Mouse (Mus musculus): ENCODE data around the gene Rhbdl1. TPM values are rescaled to one million over a fixed set of nuclear protein-coding genes. Genes with fewer than 3 reads are reported as not detected.

Rhbdl1 gene
- polyA plus RNA-seq, 1 experiment from 2014 or later: 1.4 TPM

DNA sequence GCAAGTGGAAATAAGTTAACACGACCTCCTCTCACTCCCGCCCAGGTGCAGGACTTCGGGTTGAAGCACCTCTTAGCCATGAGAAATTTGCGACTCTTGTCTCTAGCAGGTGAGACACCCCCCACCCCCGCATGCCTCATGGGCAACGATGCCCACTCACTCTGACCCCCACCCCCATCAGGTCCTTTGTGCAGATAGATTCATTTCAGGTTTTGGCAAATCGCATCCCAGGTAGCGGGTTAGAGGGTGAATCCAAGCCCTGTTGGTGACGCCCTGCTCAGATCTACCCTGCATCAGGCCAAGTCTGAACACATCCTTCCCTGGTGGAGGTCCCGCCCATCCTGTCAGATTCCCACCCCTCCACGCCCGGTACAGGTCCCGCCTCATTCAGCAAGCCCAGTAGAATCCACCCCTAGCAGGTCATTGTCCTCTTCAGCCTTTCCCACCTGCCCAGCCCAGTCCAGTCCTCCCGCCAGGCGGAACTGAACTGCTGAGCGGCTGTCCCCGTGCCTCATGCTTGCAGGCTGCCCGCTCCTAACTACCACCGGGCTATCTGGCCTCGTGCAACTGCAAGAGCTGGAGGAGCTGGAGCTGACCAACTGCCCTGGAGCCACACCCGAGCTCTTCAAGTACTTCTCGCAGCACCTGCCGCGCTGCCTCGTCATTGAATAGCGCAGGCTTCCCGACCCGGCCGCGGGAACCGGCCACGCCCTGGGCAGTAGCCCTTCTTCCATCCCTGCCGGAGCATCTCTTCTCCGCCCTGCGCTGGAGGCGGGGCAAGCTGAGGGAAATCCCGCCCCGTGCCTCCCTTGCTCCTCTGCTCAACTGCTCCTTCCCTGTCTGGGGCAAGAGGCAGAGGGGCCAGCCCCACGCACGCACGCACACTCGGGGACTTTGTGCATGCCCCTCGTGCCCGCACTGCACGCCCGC is 18.0 kb downstream of the Rhbdl1 start:
- 7% methylated on average over 43 of the region's 46 CpGs for WGBS
- no peaks in the 10 kb centered on the region for H3K9me3 ChIP-seq (ENCODE audit: control insufficient read depth)
- TF ChIP-seq CTCF (IDR thresholded peaks at IDR 0.05; ENCODE audit: low read depth): no peak
- H3K9ac ChIP-seq (ENCODE audit: low read depth, low read length): no peak overlapping the region
- no peak overlapping the region for H3K27ac ChIP-seq (ENCODE audit: low read depth, low read length)
- peak overlapping the region; percentile 18; the same call in 1 of the 2 replicates for H3K4me2 ChIP-seq (replicated peaks; ENCODE audit: low read depth)
- peaks cover 30% of the 10 kb centered on the region for H3K27me3 ChIP-seq (replicated peaks; ENCODE audit: control insufficient read depth, insufficient read depth, low read length)
- 0 out of 2 replicates have a peak overlapping the region, but pooled peaks have one; percentile 7 for H3K4me3 ChIP-seq (ENCODE audit: low read depth, low read length)
- H3K36me3 ChIP-seq (ENCODE audit: control insufficient read depth, insufficient read depth): no peaks in the 10 kb centered on the region
- peaks cover 2% of the 10 kb centered on the region for H3K4me1 ChIP-seq (replicated peaks; ENCODE audit: control insufficient read depth, insufficient read depth, low read length)
- peak; percentile 35; the same call in 1 of the 2 replicates for ATAC-seq

DNA sequence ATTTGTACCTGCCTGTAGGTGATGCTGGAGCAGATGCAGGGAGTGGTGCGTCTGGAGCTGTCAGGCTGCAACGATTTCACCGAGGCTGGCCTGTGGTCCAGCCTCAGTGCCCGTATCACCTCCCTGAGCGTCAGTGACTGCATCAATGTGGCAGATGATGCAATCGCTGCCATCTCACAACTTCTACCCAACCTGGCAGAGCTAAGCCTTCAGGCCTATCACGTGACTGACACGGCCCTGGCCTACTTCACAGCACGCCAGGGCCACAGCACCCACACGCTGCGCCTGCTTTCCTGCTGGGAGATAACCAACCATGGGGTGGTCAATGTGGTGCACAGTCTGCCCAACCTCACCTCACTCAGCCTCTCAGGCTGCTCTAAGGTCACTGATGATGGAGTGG is 19.4 kb downstream of the Rhbdl1 start:
- WGBS: 82% methylated on average over 11 of the region's 11 CpGs
- no peak overlapping the region for H3K27ac ChIP-seq (ENCODE audit: low read depth, low read length)

DNA sequence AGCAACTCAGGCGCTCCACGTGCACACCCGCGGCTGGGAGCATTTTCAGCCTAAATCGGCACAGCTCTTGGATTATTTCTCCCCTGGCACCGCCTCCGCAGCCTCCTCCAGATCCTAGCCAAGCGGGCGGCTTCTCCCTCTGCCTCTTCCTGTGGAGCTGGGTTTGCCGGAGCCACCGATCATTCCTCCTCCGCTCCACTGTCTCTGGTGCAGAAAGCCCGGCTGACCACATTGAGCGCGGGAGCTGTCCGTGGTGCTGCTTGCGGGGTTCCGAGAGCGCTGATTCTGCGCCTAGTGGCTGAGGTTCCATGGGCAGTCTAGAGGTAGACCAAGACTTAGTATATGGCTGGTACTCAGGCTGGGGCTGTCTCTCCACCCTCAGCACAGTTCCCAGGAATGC is 23.6 kb downstream of the Rhbdl1 start:
- H3K9ac ChIP-seq (ENCODE audit: low read depth, low read length): no peak overlapping the region
- H3K27me3 ChIP-seq (replicated peaks; ENCODE audit: control insufficient read depth, insufficient read depth, low read length): peaks cover 39% of the 10 kb centered on the region
- H3K4me3 ChIP-seq (ENCODE audit: low read depth, low read length): no peak overlapping the region
- 0 out of 2 replicates have a peak overlapping the region, but pooled peaks have one; percentile 13 for H3K4me2 ChIP-seq (replicated peaks; ENCODE audit: low read depth)
- H3K27ac ChIP-seq (ENCODE audit: low read depth, low read length): no peak overlapping the region
- no peaks in the 10 kb centered on the region for H3K9me3 ChIP-seq (ENCODE audit: control insufficient read depth)
- 0 out of 2 replicates have a peak, but pooled peaks have one; percentile 29 for ATAC-seq
- peak; percentile 81 for TF ChIP-seq CTCF (IDR thresholded peaks at IDR 0.05; ENCODE audit: low read depth)
- 1% methylated on average over 20 of the region's 20 CpGs for WGBS
- H3K36me3 ChIP-seq (ENCODE audit: control insufficient read depth, insufficient read depth): no peaks in the 10 kb centered on the region
- no peaks in the 10 kb centered on the region; the same call in 1 of the 2 replicates for H3K4me1 ChIP-seq (replicated peaks; ENCODE audit: control insufficient read depth, insufficient read depth, low read length)

More for the DNA sequence above, 19.4 kb downstream of the Rhbdl1 start:
- Histone ChIP-seq H3K4me1 (replicated peaks; ENCODE audit: control insufficient read depth, insufficient read depth, low read length) (no peaks in the 10 kb centered on the region; the same call in 1 of the 2 replicates), H3K4me3 (ENCODE audit: low read depth, low read length) (no peak overlapping the region), H3K9ac (ENCODE audit: low read depth, low read length) (no peak overlapping the region), H3K4me2 (replicated peaks; ENCODE audit: low read depth) (no peak overlapping the region), H3K36me3 (ENCODE audit: control insufficient read depth, insufficient read depth) (no peaks in the 10 kb centered on the region), H3K9me3 (ENCODE audit: control insufficient read depth) (no peaks in the 10 kb centered on the region), H3K27me3 (replicated peaks; ENCODE audit: control insufficient read depth, insufficient read depth, low read length) (peaks cover 35% of the 10 kb centered on the region)
- no peak for TF ChIP-seq CTCF (IDR thresholded peaks at IDR 0.05; ENCODE audit: low read depth)
- no peak for ATAC-seq

DNA sequence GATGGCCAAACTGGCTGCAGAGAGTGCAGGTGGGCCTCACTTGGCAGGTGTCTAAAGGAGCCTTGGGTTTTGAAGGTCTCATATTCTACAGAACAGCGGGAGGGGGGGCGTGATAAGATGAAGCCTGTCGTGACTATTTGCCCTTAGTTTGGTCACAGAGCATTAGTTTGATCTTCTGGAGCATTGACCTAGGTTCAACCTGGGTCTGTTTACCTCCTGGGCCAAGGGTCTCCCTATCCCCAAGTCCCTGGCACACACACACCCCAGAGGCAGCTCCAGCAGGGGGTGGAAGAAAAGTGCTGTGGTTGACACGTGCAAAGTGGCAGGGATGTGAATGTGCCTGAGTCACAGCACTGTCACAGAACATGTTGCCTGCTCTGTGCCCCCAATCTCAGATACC is 26.2 kb downstream of the Rhbdl1 start:
- Histone ChIP-seq H3K9ac (ENCODE audit: low read depth, low read length) (no peak overlapping the region), H3K4me2 (replicated peaks; ENCODE audit: low read depth) (no peak overlapping the region), H3K36me3 (ENCODE audit: control insufficient read depth, insufficient read depth) (no peaks in the 10 kb centered on the region), H3K4me3 (ENCODE audit: low read depth, low read length) (no peak overlapping the region), H3K4me1 (replicated peaks; ENCODE audit: control insufficient read depth, insufficient read depth, low read length) (no peaks in the 10 kb centered on the region; the same call in 1 of the 2 replicates), H3K27ac (ENCODE audit: low read depth, low read length) (no peak overlapping the region), H3K9me3 (ENCODE audit: control insufficient read depth) (no peaks in the 10 kb centered on the region), H3K27me3 (replicated peaks; ENCODE audit: control insufficient read depth, insufficient read depth, low read length) (peaks cover 32% of the 10 kb centered on the region)
- TF ChIP-seq CTCF (IDR thresholded peaks at IDR 0.05; ENCODE audit: low read depth): no peak
- 67% methylated on average over 4 of the region's 4 CpGs for WGBS
- no peak for ATAC-seq

DNA sequence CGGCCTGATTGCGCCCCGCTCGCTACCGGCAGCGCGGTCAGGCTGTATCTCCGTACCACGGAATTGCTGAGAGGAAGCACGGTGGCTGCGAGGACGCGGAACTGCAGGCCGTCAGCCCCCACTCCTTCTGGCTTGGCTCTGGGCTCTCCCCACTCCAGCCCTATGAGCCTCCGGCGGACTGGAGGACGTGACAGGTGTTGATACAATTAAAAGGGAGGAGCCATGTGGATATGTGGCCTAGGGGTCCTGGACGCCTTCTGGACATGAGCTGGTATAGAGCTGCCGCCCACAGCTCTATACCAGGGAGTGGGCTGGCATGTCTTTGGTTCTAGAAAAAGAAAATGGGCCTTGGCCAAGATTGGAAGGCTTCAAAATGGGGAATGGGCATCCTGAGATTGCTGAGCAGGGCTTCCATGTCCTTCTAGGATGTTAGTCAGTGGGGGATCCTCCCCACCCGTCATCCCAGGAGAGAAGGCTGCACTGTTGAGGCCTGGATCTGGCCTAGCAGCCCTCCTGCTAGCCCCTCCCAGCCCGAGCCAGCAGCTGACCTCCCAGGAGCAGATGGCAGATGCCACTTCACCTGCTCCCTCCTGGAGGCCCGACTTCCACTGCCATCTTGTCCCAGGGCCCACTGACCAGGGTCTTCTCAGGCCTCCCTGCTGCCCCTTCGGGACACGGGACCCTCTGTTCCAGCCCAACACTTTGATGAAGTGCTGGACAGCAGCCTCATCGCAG is 27.3 kb downstream of the Rhbdl1 start:
- Histone ChIP-seq H3K4me2 (replicated peaks; ENCODE audit: low read depth) (peak overlapping the region; percentile 92), H3K4me3 (ENCODE audit: low read depth, low read length) (peak overlapping the region; percentile 51), H3K9ac (ENCODE audit: low read depth, low read length) (0 out of 2 replicates have a peak overlapping the region, but pooled peaks have one; percentile 17), H3K9me3 (ENCODE audit: control insufficient read depth) (no peaks in the 10 kb centered on the region), H3K27me3 (replicated peaks; ENCODE audit: control insufficient read depth, insufficient read depth, low read length) (peaks cover 32% of the 10 kb centered on the region), H3K4me1 (replicated peaks; ENCODE audit: control insufficient read depth, insufficient read depth, low read length) (no peaks in the 10 kb centered on the region; the same call in 1 of the 2 replicates), H3K27ac (ENCODE audit: low read depth, low read length) (no peak overlapping the region), H3K36me3 (ENCODE audit: control insufficient read depth, insufficient read depth) (no peaks in the 10 kb centered on the region)
- WGBS: 15% methylated on average over 25 of the region's 25 CpGs
- TF ChIP-seq CTCF (IDR thresholded peaks at IDR 0.05; ENCODE audit: low read depth): no peak
- ATAC-seq: peak; percentile 4; the same call in 1 of the 2 replicates
